Mouse (Mus musculus): Measurements from ENCODE around the gene Prickle2. TPM values are rescaled to one million over a fixed set of nuclear protein-coding genes. Genes with fewer than 3 reads are reported as not detected.

Prickle2 gene
- polyA plus RNA-seq, 1 experiment = 0.02 TPM

DNA sequence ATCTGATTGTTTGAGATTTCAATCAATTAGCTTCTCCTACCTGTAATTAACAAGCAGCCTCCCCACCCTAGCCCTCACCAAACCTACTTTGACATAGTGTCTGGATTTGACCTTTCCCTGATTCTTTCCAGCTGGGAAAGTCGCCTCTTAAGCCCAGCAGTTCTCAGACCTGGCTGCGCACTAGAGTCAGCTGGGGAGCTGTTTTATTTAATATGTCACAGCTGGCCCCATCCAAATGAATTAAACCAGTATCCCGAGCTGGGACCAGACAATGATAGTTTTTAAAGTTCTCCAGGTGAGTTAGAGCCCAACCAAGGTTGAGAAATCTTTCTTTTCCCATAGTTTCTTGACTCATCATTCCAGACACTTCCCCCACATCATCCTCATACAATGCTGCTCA lies 9.9 kb upstream of the Prickle2 start:
- TF ChIP-seq USF1 (IDR thresholded peaks at IDR 0.05; ENCODE audit: low read depth) = no peak
- no peak for TF ChIP-seq SRF (IDR thresholded peaks at IDR 0.05; ENCODE audit: control insufficient read depth, insufficient read length, low read depth)
- no peak for TF ChIP-seq REST (IDR thresholded peaks at IDR 0.05; ENCODE audit: insufficient read depth, insufficient read length)
- TF ChIP-seq MYOD1 (IDR thresholded peaks at IDR 0.05; ENCODE audit: control insufficient read depth in 1 of 3, insufficient read length in 2 of 3, low read depth in 2 of 3) = no peak
- TF ChIP-seq POLR2AphosphoS2 (IDR thresholded peaks at IDR 0.05; ENCODE audit: insufficient read length, low read depth) = no peak
- TF ChIP-seq TCF12 (IDR thresholded peaks at IDR 0.05; ENCODE audit: insufficient read depth, poor library complexity, severe bottlenecking) = no peak
- Histone ChIP-seq H3K4me3 (no peak overlapping the region), H3K36me3 (ENCODE audit: control insufficient read depth, insufficient read depth) (no peaks in the 10 kb centered on the region), H3K27me3 (ENCODE audit: control insufficient read depth, insufficient read depth, insufficient read length) (no peaks in the 10 kb centered on the region), H3K79me2 (ENCODE audit: control insufficient read depth, insufficient read depth) (no peaks in the 10 kb centered on the region), H3ac (ENCODE audit: control insufficient read depth, insufficient read length) (no peak overlapping the region), H3K4me2 (ENCODE audit: low read depth) (no peak overlapping the region)

DNA sequence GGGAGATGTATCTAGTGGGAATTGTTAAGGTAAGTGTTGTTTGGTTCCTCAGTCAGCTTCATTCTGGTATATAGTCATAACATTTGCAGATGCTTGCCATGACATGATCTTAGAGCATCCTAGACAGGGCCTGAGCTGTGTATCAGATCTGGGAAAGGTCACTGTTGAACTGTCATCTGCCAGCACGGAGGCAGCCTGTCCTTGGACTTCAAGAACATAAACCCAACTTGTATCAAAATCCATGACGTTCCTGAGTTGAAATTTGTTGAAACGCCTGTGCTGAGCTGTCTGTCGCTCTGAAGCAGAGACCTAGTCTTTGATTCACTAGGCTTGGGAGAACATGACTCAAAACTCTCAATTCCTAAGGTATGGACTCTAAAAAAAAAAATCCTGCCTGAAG lies 8.8 kb upstream of the Prickle2 start:
- Histone ChIP-seq H3K4me2 (ENCODE audit: low read depth) (no peak overlapping the region), H3K4me3 (no peak overlapping the region), H3K36me3 (ENCODE audit: control insufficient read depth, insufficient read depth) (no peaks in the 10 kb centered on the region), H3ac (ENCODE audit: control insufficient read depth, insufficient read length) (no peak overlapping the region), H3K27me3 (ENCODE audit: control insufficient read depth, insufficient read depth, insufficient read length) (no peaks in the 10 kb centered on the region), H3K79me2 (ENCODE audit: control insufficient read depth, insufficient read depth) (no peaks in the 10 kb centered on the region)
- TF ChIP-seq E2F4 (IDR thresholded peaks at IDR 0.05; ENCODE audit: insufficient read depth) (no peak), TCF12 (IDR thresholded peaks at IDR 0.05; ENCODE audit: insufficient read depth, poor library complexity, severe bottlenecking) (no peak), TCF3 (IDR thresholded peaks at IDR 0.05; ENCODE audit: insufficient read length, low read depth) (no peak), MYOG (IDR thresholded peaks at IDR 0.05; ENCODE audit: control insufficient read depth in 1 of 3, insufficient read depth in 1 of 3, insufficient read length in 2 of 3, low read depth in 2 of 3) (no peak), MAX (IDR thresholded peaks at IDR 0.05; ENCODE audit: low read depth) (no peak), POLR2AphosphoS2 (IDR thresholded peaks at IDR 0.05; ENCODE audit: insufficient read length, low read depth) (no peak), REST (IDR thresholded peaks at IDR 0.05; ENCODE audit: insufficient read depth, insufficient read length) (no peak), POLR2A (IDR thresholded peaks at IDR 0.05; ENCODE audit: insufficient read length, low read depth) (no peak), MYOD1 (IDR thresholded peaks at IDR 0.05; ENCODE audit: control insufficient read depth in 1 of 3, insufficient read length in 2 of 3, low read depth in 2 of 3) (no peak), CEBPB (IDR thresholded peaks at IDR 0.05; ENCODE audit: insufficient read depth, poor library complexity, severe bottlenecking) (no peak), SRF (IDR thresholded peaks at IDR 0.05; ENCODE audit: control insufficient read depth, insufficient read length, low read depth) (no peak), USF1 (IDR thresholded peaks at IDR 0.05; ENCODE audit: low read depth) (no peak)

DNA sequence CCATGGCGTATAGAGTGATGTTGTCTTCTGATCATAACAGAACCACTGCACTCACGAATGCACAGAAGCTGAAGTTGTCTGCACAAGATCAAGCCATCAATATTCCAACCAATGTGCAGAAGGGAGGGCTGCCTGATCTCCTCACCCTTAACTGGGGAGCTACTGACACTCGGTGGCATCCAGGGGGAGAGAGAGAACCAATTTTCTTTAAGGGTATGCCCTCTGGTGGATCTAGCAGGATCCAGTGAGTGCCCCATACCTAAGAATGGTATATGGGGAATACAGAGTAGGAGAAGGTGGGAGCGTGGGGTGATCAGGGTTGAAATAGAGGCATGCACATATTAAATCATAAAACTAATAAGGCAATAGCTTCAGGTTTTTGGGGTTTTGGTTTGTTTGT lies 2.2 kb upstream of the Prickle2 start:
- Histone ChIP-seq H3K4me2 (ENCODE audit: low read depth) (no peak overlapping the region), H3K79me2 (ENCODE audit: control insufficient read depth, insufficient read depth) (no peaks in the 10 kb centered on the region), H3K36me3 (ENCODE audit: control insufficient read depth, insufficient read depth) (no peaks in the 10 kb centered on the region), H3K4me3 (no peak overlapping the region), H3ac (ENCODE audit: control insufficient read depth, insufficient read length) (no peak overlapping the region), H3K27me3 (ENCODE audit: control insufficient read depth, insufficient read depth, insufficient read length) (no peaks in the 10 kb centered on the region)
- TF ChIP-seq MYOD1 (IDR thresholded peaks at IDR 0.05; ENCODE audit: control insufficient read depth in 1 of 3, insufficient read length in 2 of 3, low read depth in 2 of 3) (no peak), POLR2AphosphoS2 (IDR thresholded peaks at IDR 0.05; ENCODE audit: insufficient read length, low read depth) (no peak), USF1 (IDR thresholded peaks at IDR 0.05; ENCODE audit: low read depth) (no peak), SRF (IDR thresholded peaks at IDR 0.05; ENCODE audit: control insufficient read depth, insufficient read length, low read depth) (no peak), MYOG (IDR thresholded peaks at IDR 0.05; ENCODE audit: control insufficient read depth in 1 of 3, insufficient read depth in 1 of 3, insufficient read length in 2 of 3, low read depth in 2 of 3) (no peak), REST (IDR thresholded peaks at IDR 0.05; ENCODE audit: insufficient read depth, insufficient read length) (no peak), CEBPB (IDR thresholded peaks at IDR 0.05; ENCODE audit: insufficient read depth, poor library complexity, severe bottlenecking) (no peak), E2F4 (IDR thresholded peaks at IDR 0.05; ENCODE audit: insufficient read depth) (no peak), MAX (IDR thresholded peaks at IDR 0.05; ENCODE audit: low read depth) (no peak), POLR2A (IDR thresholded peaks at IDR 0.05; ENCODE audit: insufficient read length, low read depth) (no peak), TCF12 (IDR thresholded peaks at IDR 0.05; ENCODE audit: insufficient read depth, poor library complexity, severe bottlenecking) (no peak), TCF3 (IDR thresholded peaks at IDR 0.05; ENCODE audit: insufficient read length, low read depth) (no peak)

GRCm38 (mm10) chr6:92705353-92706144 lies 406 bp downstream of the Prickle2 start:
- no peaks in the 10 kb centered on the region for H3K36me3 ChIP-seq (ENCODE audit: control insufficient read depth, insufficient read depth)
- H3K4me2 ChIP-seq (ENCODE audit: low read depth) = no peak overlapping the region
- TF ChIP-seq POLR2AphosphoS2 (IDR thresholded peaks at IDR 0.05; ENCODE audit: insufficient read length, low read depth) (no peak), TCF12 (IDR thresholded peaks at IDR 0.05; ENCODE audit: insufficient read depth, poor library complexity, severe bottlenecking) (no peak), POLR2A (IDR thresholded peaks at IDR 0.05; ENCODE audit: insufficient read length, low read depth) (no peak), REST (IDR thresholded peaks at IDR 0.05; ENCODE audit: insufficient read depth, insufficient read length) (no peak), CEBPB (IDR thresholded peaks at IDR 0.05; ENCODE audit: insufficient read depth, poor library complexity, severe bottlenecking) (no peak), MYOD1 (IDR thresholded peaks at IDR 0.05; ENCODE audit: control insufficient read depth in 1 of 3, insufficient read length in 2 of 3, low read depth in 2 of 3) (no peak), TCF3 (IDR thresholded peaks at IDR 0.05; ENCODE audit: insufficient read length, low read depth) (no peak), USF1 (IDR thresholded peaks at IDR 0.05; ENCODE audit: low read depth) (no peak), MAX (IDR thresholded peaks at IDR 0.05; ENCODE audit: low read depth) (no peak), SRF (IDR thresholded peaks at IDR 0.05; ENCODE audit: control insufficient read depth, insufficient read length, low read depth) (no peak), MYOG (IDR thresholded peaks at IDR 0.05; ENCODE audit: control insufficient read depth in 1 of 3, insufficient read depth in 1 of 3, insufficient read length in 2 of 3, low read depth in 2 of 3) (no peak), E2F4 (IDR thresholded peaks at IDR 0.05; ENCODE audit: insufficient read depth) (no peak)
- H3K4me3 ChIP-seq = no peak overlapping the region
- no peaks in the 10 kb centered on the region for H3K27me3 ChIP-seq (ENCODE audit: control insufficient read depth, insufficient read depth, insufficient read length)
- H3K79me2 ChIP-seq (ENCODE audit: control insufficient read depth, insufficient read depth) = no peaks in the 10 kb centered on the region
- H3ac ChIP-seq (ENCODE audit: control insufficient read depth, insufficient read length) = no peak overlapping the region
